Mouse (Mus musculus) lung, embryonic 16.5 days (tissue): ENCODE results near the gene Mn1. TPM values are rescaled to one million over a fixed set of nuclear protein-coding genes. Genes with fewer than 3 reads are reported as not detected.

Experiments used
- ATAC-seq: fragments of 200-750 bp; cut with Nextera tagmentation; 2 replicates; pipeline ENCODE4 v1.8.0; 2017; ENCODE audit warnings: low read depth, mild to moderate bottlenecking, moderate library complexity
- H3K27ac ChIP-seq: fragments of 300-500 bp; sonication (generic); 2 replicates; pipeline ENCODE4 v1.5.1; 2014; ENCODE audit warnings: mild to moderate bottlenecking, control low read depth, low read length
- H3K27me3 ChIP-seq: fragments of 300-500 bp; sonication (generic); 2 replicates; pipeline ENCODE4 v1.6.1; 2014; ENCODE audit warnings: low read depth, low read length, mixed read lengths; ENCODE audit not compliant: control insufficient read depth, insufficient read depth
- H3K36me3 ChIP-seq: fragments of 300-500 bp; sonication (generic); 2 replicates; pipeline ENCODE4 v1.6.1; 2014; ENCODE audit warnings: low read length; ENCODE audit not compliant: control insufficient read depth, insufficient read depth
- H3K4me1 ChIP-seq: fragments of 300-500 bp; sonication (generic); replicated peaks from 2 replicates; pipeline ENCODE4 v1.6.1; 2014; ENCODE audit warnings: low read length, mixed read lengths; ENCODE audit not compliant: control insufficient read depth, insufficient read depth
- H3K4me2 ChIP-seq: fragments of 300-500 bp; sonication (generic); 2 replicates; pipeline ENCODE4 v1.6.1; 2014; ENCODE audit warnings: low read depth, low read length, control low read depth
- H3K4me3 ChIP-seq: fragments of 300-500 bp; sonication (generic); 2 replicates; pipeline ENCODE4 v1.5.1; 2014; ENCODE audit warnings: mild to moderate bottlenecking, low read length, control low read depth
- H3K9ac ChIP-seq: fragments of 300-500 bp; sonication (generic); 2 replicates; pipeline ENCODE4 v1.6.1; 2014; ENCODE audit warnings: low read length, control low read depth
- H3K9me3 ChIP-seq: fragments of 300-500 bp; sonication (generic); 2 replicates; pipeline ENCODE4 v1.6.1; 2016; ENCODE audit warnings: low read length; ENCODE audit not compliant: control insufficient read depth
- WGBS: fragments of 180-500 bp; shearing (Covaris S2); extraction: QIAGEN DNeasy Blood & Tissue Kit; methylation state at CpG from one replicate; pipeline ENCODE4 v1.1.7; 2014; 5-methylcytosine and 5-hydroxymethylcytosine counted together
- polyA plus RNA-seq: library from polyadenylated mRNA; unstranded; fragments of >200 nt; fragmentation: Nextera tagmentation; extraction: Ambion mirVana; gene quantifications from 2 replicates; pipeline ENCODE4 v1.2.1, GENCODE M21; 2015

The Mn1 gene
- polyA plus RNA-seq, 1 experiment from 2014 or later: 7.8 TPM

DNA sequence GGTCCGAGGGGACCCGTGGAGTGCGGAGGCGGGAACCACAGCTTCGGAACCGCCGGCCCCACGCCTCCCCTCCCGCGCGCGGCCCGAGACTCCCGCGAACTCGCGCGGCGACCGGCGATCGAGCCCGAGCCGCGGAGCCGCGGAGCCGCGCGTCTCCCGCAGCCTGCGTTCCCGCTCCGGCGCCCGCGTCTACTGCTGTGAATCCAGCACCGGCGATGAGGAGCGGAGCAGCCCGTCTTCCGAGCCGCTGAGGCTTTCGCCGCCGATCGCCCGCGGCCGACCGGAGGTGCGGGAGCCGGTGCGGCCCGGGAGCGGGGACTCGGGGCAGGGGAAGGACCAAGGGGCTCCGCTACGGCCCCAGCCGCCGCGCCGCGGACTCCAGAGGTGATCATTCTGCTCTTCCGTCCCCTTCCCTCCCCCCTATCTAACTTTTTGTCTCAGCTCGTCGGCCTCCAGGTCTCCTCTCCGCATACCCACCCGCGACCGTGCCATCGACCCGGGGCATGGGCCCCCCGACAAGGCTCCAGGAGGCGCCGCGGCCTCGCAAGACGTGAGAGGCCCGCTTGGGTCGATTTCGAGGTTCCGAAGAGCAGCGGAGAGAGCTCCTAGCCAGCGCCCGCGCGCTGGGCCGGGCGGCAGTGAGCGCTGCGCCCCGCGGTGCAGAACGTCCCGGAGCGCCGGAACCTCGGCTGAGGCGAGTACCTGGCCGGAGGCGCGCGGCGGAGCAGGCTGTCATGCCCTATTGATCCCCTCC is 393 bp downstream of the Mn1 start:
- 0 out of 2 replicates have a peak, but pooled peaks have one; percentile 5 for ATAC-seq
- Histone ChIP-seq H3K36me3 (no peaks in the 10 kb centered on the region), H3K4me2 (peak overlapping the region; percentile 100), H3K27me3 (peaks cover 22% of the 10 kb centered on the region), H3K27ac (peak overlapping the region; percentile 61), H3K9me3 (no peaks in the 10 kb centered on the region), H3K4me3 (peak overlapping the region; percentile 80), H3K9ac (peak overlapping the region; percentile 87), H3K4me1 (peaks cover 44% of the 10 kb centered on the region)
- whole genome bisulfite sequencing: under 1% methylated on average over 80 of the region's 105 CpGs

DNA sequence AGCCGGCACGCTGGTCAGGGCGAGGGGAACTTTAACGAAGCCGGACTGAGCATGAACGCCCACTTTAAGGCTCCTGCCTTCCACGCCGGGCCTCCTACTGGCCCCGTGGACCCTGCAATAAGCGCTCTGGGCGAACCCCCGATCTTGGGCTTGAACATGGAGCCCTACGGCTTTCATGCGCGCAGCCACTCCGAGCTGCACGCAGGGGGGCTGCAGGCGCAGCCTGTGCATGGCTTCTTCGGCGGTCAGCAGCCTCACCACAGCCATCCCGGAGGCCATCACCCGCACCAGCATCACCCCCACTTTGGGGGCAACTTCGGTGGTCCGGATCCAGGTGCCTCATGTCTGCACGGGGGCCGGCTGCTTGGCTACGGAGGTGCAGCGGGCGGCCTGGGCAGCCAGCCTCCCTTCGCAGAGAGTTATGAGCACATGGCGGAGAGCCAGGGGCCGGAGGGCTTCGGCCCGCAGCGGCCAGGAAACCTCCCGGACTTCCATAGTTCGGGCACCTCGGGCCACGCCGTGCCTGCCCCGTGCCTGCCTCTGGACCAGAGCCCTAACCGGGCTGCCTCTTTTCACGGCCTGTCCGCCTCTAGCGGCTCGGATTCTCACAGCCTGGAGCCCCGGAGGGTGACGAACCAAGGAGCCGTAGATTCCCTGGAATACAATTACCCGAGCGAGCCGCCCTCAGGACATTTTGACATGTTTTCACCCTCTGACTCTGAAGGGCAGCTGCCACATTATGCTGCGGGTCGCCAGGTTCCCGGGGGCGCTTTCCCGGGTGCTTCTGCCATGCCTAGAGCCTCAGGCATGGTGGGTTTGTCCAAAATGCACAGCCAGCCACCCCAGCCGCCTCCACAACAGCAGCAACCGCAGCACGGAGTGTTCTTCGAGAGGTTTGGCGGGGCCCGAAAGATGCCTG is 1.3 kb downstream of the Mn1 start:
- no peak for ATAC-seq
- Histone ChIP-seq H3K4me2 (peak overlapping the region; percentile 100), H3K27me3 (peaks cover 22% of the 10 kb centered on the region), H3K9ac (peak overlapping the region; percentile 87), H3K36me3 (no peaks in the 10 kb centered on the region), H3K4me1 (peaks cover 44% of the 10 kb centered on the region), H3K27ac (no peak overlapping the region), H3K4me3 (peak overlapping the region; percentile 80), H3K9me3 (no peaks in the 10 kb centered on the region)
- WGBS: 2% methylated on average over 62 of the region's 63 CpGs

DNA sequence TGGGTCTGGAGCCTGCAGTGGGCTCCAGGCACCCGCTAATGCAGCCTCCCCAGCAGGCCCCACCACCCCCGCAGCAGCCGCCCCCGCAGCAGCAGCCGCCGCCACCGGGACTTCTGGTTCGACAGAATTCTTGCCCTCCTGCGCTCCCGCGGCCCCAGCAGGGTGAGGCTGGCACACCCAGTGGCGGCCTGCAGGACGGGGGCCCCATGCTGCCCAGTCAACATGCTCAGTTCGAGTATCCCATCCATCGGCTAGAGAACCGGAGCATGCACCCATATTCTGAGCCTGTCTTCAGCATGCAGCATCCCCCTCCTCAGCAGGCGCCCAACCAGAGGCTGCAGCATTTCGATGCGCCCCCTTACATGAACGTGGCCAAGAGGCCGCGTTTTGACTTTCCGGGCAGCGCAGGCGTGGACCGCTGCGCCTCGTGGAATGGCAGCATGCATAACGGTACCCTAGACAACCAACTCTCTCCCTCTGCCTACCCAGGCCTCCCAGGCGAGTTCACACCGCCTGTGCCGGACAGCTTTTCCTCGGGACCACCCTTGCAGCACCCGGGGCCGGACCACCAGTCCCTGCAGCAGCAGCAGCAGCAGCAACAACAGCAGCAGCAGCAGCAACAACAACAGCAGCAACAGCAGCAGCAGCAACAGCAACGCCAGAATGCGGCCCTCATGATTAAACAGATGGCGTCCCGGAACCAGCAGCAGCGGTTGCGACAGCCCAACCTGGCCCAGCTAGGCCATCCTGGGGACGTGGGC is 2.1 kb downstream of the Mn1 start:
- peaks cover 22% of the 10 kb centered on the region for H3K27me3 ChIP-seq
- H3K27ac ChIP-seq: no peak overlapping the region
- H3K36me3 ChIP-seq: no peaks in the 10 kb centered on the region
- H3K9me3 ChIP-seq: no peaks in the 10 kb centered on the region
- H3K9ac ChIP-seq: peak overlapping the region; percentile 87
- WGBS: 18% methylated on average over 38 of the region's 42 CpGs
- peaks cover 47% of the 10 kb centered on the region for H3K4me1 ChIP-seq
- no peak for ATAC-seq
- H3K4me2 ChIP-seq: peak overlapping the region; percentile 100
- peak overlapping the region; percentile 80 for H3K4me3 ChIP-seq

DNA sequence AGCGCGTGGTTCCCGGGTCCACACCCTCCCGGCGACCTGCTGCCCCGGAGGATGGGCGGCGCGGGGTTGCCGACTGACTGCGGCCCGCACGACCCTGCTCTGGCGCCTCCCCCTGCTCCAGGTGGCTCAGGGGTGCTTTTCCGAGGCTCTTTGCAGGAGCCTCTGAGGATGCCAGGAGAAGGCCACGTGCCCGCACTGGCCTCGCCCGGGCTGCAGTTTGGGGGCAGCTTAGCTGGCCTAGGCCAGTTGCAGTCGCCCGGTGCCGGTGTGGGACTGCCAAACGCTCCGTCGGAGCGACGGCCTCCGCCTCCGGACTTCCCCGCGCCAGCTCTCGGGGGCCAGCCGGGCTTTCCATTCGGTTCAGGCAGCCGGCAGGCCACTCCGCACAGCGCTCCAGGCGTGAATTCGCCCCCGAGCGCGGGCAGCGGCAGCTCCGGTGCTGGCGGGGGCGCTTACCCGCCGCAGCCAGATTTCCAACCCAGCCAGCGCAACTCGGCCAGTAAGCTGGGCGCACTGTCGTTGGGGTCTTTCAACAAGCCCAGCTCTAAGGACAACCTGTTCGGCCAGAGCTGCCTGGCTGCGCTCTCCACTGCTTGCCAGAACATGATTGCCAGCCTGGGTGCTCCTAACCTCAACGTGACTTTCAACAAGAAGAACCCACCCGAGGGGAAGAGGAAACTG is 3.0 kb downstream of the Mn1 start:
- peaks cover 22% of the 10 kb centered on the region for H3K27me3 ChIP-seq
- no peak overlapping the region for H3K27ac ChIP-seq
- ATAC-seq: no peak
- H3K4me3 ChIP-seq: peak overlapping the region; percentile 80
- H3K9ac ChIP-seq: peak overlapping the region; percentile 87
- H3K4me2 ChIP-seq: peak overlapping the region; percentile 100
- no peaks in the 10 kb centered on the region for H3K9me3 ChIP-seq
- WGBS: 10% methylated on average over 56 of the region's 56 CpGs
- peaks cover 47% of the 10 kb centered on the region for H3K4me1 ChIP-seq
- H3K36me3 ChIP-seq: no peaks in the 10 kb centered on the region; the same call in 1 of the 2 replicates

DNA sequence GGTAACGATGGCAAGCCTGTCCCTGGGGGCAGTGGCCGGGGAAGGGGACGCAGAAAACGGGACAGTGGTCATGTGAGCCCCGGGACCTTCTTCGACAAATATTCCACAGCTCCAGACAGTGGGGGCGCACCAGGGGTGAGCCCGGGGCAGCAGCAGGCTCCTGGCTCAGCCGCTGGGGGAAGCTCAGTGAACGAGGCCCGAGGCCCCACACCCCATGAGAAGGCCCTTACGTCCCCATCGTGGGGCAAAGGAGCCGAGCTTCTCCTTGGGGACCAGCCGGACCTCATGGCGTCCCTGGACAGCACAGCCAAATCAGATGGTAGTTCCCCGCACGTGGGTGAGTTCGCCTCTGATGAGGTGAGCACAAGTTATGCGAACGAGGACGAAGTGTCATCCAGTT is 3.7 kb downstream of the Mn1 start:
- Histone ChIP-seq H3K27ac (no peak overlapping the region), H3K36me3 (no peaks in the 10 kb centered on the region; the same call in 1 of the 2 replicates), H3K9ac (0 out of 2 replicates have a peak overlapping the region, but pooled peaks have one; percentile 87), H3K27me3 (peaks cover 22% of the 10 kb centered on the region), H3K4me2 (peak overlapping the region; percentile 100), H3K4me3 (peak overlapping the region; percentile 80; the same call in 1 of the 2 replicates), H3K4me1 (peaks cover 43% of the 10 kb centered on the region), H3K9me3 (no peaks in the 10 kb centered on the region)
- 74% methylated on average over 22 of the region's 22 CpGs for WGBS
- no peak for ATAC-seq

DNA sequence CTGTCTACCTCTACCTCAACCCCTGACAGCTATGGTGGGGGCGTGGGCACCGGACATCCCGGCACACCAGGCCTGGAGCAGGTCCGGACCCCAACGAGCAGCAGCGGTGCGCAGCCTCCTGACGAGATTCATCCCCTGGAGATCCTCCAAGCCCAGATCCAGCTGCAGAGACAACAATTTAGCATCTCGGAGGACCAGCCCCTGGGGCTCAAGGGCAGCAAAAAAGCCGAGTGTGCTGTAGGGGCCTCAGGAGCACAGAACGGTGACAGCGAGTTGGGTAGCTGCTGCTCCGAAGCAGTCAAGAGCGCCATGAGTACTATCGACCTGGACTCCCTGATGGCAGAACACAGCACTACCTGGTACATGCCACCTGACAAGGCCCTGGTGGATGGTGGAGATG is 4.3 kb downstream of the Mn1 start:
- Histone ChIP-seq H3K4me2 (peak overlapping the region; percentile 16; the same call in 1 of the 2 replicates), H3K4me3 (no peak overlapping the region), H3K27me3 (peaks cover 22% of the 10 kb centered on the region), H3K9me3 (no peaks in the 10 kb centered on the region), H3K9ac (no peak overlapping the region), H3K27ac (no peak overlapping the region), H3K36me3 (no peaks in the 10 kb centered on the region; the same call in 1 of the 2 replicates), H3K4me1 (peaks cover 40% of the 10 kb centered on the region)
- no peak for ATAC-seq
- WGBS: 76% methylated on average over 15 of the region's 15 CpGs

DNA sequence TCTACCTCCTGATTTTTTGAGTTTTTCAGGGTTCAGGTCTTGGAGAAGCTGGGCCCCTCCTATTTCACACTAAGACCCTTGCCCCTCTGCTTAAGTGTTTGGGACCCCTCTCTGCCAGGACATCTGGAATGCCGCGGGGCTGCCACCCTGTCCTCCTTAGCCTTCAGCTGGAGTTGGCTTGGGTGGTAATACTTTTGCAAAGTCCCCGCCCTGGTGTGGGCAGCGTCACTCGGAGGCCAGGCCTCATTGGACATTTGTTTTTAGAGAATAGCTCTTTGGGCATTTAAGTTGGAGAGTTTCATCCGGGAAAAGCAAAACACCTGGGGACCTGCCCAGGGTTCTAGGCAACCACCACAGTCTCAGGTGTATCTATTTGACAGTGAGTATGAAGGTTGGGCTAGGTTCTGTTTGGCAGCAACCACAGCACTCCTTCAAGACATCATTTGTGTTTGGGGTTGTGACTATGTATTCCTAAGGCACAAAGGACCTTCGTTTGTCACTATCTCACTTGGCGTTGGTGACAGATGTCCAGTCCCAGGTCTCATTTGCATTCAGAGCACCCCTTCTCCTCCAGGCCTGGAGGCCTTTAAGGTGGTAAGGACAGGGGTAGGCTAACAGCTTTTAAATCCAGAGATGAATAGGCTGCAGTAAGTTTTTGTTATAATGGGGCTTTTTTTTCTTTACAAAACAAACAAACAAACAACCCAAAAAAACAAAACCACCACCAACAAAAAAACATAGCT is 5.1 kb downstream of the Mn1 start:
- Histone ChIP-seq H3K9ac (no peak overlapping the region), H3K27me3 (peaks cover 22% of the 10 kb centered on the region), H3K9me3 (no peaks in the 10 kb centered on the region)

DNA sequence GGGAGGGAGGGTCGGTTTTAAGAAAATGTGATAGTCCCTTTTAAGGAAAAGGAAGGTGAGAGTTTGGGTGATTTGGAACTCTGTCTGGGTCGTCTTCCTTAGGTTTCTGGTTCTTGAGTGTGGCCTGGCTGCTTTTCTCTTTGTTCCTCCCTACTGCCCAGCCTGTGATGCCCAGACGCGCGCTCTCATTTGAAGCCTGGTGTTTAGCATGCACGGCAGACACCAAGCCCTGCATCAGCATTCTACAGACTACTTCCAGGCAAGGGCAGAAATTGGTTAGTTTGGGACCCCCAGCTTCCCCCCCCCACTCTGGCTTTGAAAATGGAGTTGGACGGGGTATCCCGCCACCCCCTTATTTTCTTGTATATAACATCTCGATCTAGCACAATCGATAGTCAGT is 5.8 kb downstream of the Mn1 start:
- Histone ChIP-seq H3K9me3 (no peaks in the 10 kb centered on the region), H3K36me3 (no peaks in the 10 kb centered on the region; the same call in 1 of the 2 replicates), H3K27me3 (peaks cover 22% of the 10 kb centered on the region), H3K27ac (no peak overlapping the region), H3K9ac (no peak overlapping the region), H3K4me2 (peak overlapping the region; percentile 6; the same call in 1 of the 2 replicates), H3K4me3 (no peak overlapping the region), H3K4me1 (peaks cover 35% of the 10 kb centered on the region)
- 76% methylated on average over 10 of the region's 10 CpGs for WGBS
- no peak for ATAC-seq

More for the DNA sequence above, 5.1 kb downstream of the Mn1 start:
- no peak overlapping the region for H3K27ac ChIP-seq
- no peak overlapping the region for H3K4me3 ChIP-seq
- peak overlapping the region; percentile 16; the same call in 1 of the 2 replicates for H3K4me2 ChIP-seq
- peaks cover 40% of the 10 kb centered on the region for H3K4me1 ChIP-seq
- H3K36me3 ChIP-seq: no peaks in the 10 kb centered on the region; the same call in 1 of the 2 replicates
- no peak for ATAC-seq
- 73% methylated on average over 8 of the region's 8 CpGs for WGBS
